Mouse (Mus musculus) right cerebral cortex, postnatal 25 days (tissue): ENCODE measurements around the gene Pabpn1l.
A peak's percentile ranks its signal among the peaks of the same experiment; 100 is the strongest.
"Not testable (repeated sequence)": the region's sequence is repeated elsewhere in the genome, so short reads cannot be mapped to it uniquely, and the experiment has no call there.

Experiments
- DNase-seq: peaks from one replicate; pipeline ENCODE4 v3.0.0; 2022

The Pabpn1l gene

GRCm38 (mm10) chr8:122644175-122644954 is 21.8 kb upstream of the Pabpn1l start:
- no peak for DNase-seq

- DNase-seq: peak; percentile 45
Observed at GRCm38 (mm10) chr8:122642071-122642470, 19.5 kb upstream of the Pabpn1l start.

GRCm38 (mm10) chr8:122641406-122641805 is 18.9 kb upstream of the Pabpn1l start:
- DNase-seq: peak; percentile 83

GRCm38 (mm10) chr8:122640825-122641224 is 18.3 kb upstream of the Pabpn1l start:
- DNase-seq: no peak

GRCm38 (mm10) chr8:122639521-122640248 is 17.1 kb upstream of the Pabpn1l start:
- no peak for DNase-seq

GRCm38 (mm10) chr8:122638601-122639000 is 16.1 kb upstream of the Pabpn1l start:
- no peak for DNase-seq

GRCm38 (mm10) chr8:122637230-122637629 is 14.7 kb upstream of the Pabpn1l start:
- no peak for DNase-seq

- DNase-seq: peak; percentile 38
Observed at GRCm38 (mm10) chr8:122636803-122637175, 14.2 kb upstream of the Pabpn1l start.

- no peak for DNase-seq
Observed at GRCm38 (mm10) chr8:122635878-122636802, 13.6 kb upstream of the Pabpn1l start.

- DNase-seq: no peak
Observed at GRCm38 (mm10) chr8:122633205-122633604, 10.7 kb upstream of the Pabpn1l start.

GRCm38 (mm10) chr8:122632134-122632533 is 9.6 kb upstream of the Pabpn1l start:
- not testable (repeated sequence) for DNase-seq

- DNase-seq: no peak
Observed at GRCm38 (mm10) chr8:122630696-122631095, 8.2 kb upstream of the Pabpn1l start.

GRCm38 (mm10) chr8:122629388-122629787 is 6.8 kb upstream of the Pabpn1l start:
- DNase-seq: no peak

- no peak for DNase-seq
Observed at GRCm38 (mm10) chr8:122626896-122627295, 4.4 kb upstream of the Pabpn1l start.

GRCm38 (mm10) chr8:122625811-122626210 is 3.3 kb upstream of the Pabpn1l start:
- no peak for DNase-seq

GRCm38 (mm10) chr8:122624653-122625052 is 2.1 kb upstream of the Pabpn1l start:
- no peak for DNase-seq

GRCm38 (mm10) chr8:122623844-122624642 is 1.5 kb upstream of the Pabpn1l start:
- no peak for DNase-seq

- no peak for DNase-seq
Observed at GRCm38 (mm10) chr8:122620446-122620845, 2.1 kb downstream of the Pabpn1l start.

- DNase-seq: no peak
Observed at GRCm38 (mm10) chr8:122618660-122619378, 3.7 kb downstream of the Pabpn1l start.

GRCm38 (mm10) chr8:122617947-122618546 is 4.5 kb downstream of the Pabpn1l start:
- peak; percentile 58 for DNase-seq
